Mouse (Mus musculus): Measurements from ENCODE around the gene Cers3. TPM values are rescaled to one million over a fixed set of nuclear protein-coding genes. Genes with fewer than 3 reads are reported as not detected.

The Cers3 gene
- total RNA-seq, 2 experiments from 2014 or later, result not detected

Other genes starting within 250 kb of the Cers3 start
- gene Asb7, start 53.9 kb upstream of the Cers3 start, total RNA-seq (2015), result 11.5 and 16.6 TPM in 2 replicates
- gene Asb7, start 53.9 kb upstream of the Cers3 start, total RNA-seq (2017), result 8.7 and 8.9 TPM in 2 replicates
- gene Lins1, start 53.6 kb upstream of the Cers3 start, total RNA-seq (2015), result 8.0 and 14.0 TPM in 2 replicates
- gene Lins1, start 53.6 kb upstream of the Cers3 start, total RNA-seq (2017), result 4.2 and 15.9 TPM in 2 replicates
- 0.17 and 0.20 TPM in 2 replicates for gene Adamts17, start 96.2 kb downstream of the Cers3 start, total RNA-seq (2015)
- gene Adamts17, start 96.2 kb downstream of the Cers3 start, total RNA-seq (2017), result 0.04 and 0.27 TPM in 2 replicates